Mouse (Mus musculus): Measurements from ENCODE around the gene 0610030E20Rik. TPM values are rescaled to one million over a fixed set of nuclear protein-coding genes. Genes with fewer than 3 reads are reported as not detected.

0610030E20Rik gene
- total RNA-seq, 2 experiments from 2014 or later = 11.4 TPM

DNA sequence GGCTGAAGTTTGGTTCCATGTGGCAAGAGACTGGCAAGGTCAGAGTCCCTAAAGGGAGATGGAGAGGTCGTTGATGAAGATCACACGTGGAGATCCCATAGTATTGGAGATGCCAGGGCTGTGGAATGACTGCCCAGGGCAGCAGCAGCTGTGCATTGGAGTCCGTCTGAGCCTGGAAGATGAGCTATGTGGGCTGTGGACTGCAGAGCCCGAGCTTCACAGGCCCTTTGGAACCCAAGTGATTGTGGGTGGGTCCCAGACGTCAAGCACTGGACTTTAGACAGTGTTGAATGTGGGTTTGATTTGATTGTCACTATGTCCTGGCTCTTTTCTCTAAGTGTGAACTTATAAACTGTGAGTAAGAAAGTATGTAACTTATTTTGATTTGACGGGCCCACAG, 17.9 kb downstream of the 0610030E20Rik start:
- intact Hi-C loops (cut with DNase I; ENCODE audit: low total_unique reads) = no loop called here
- no peak for DNase-seq

- intact Hi-C loops (cut with DNase I; ENCODE audit: low total_unique reads) = no loop called here
- DNase-seq = no peak
Measured at GRCm38 (mm10) chr6:72366304-72366703, 19.2 kb downstream of the 0610030E20Rik start.

- intact Hi-C loops (cut with DNase I; ENCODE audit: low total_unique reads) = no loop called here
- no peak for DNase-seq
Measured at GRCm38 (mm10) chr6:72366844-72367443, 19.8 kb downstream of the 0610030E20Rik start, which contains the start of gene Rnf181. Gene Rnf181, minus strand, starts transcription at chr6:72366956.

- no peak for DNase-seq
- intact Hi-C loops (cut with DNase I; ENCODE audit: low total_unique reads) = no loop called here
Measured at GRCm38 (mm10) chr6:72367460-72367974, 20.4 kb downstream of the 0610030E20Rik start.

GRCm38 (mm10) chr6:72369557-72369956, 22.4 kb downstream of the 0610030E20Rik start:
- intact Hi-C loops (cut with DNase I; ENCODE audit: low total_unique reads) = no loop called here

GRCm38 (mm10) chr6:72370091-72370490, 23.0 kb downstream of the 0610030E20Rik start:
- intact Hi-C loops (cut with DNase I; ENCODE audit: low total_unique reads) = no loop called here
- no peak for DNase-seq

More at GRCm38 (mm10) chr6:72369557-72369956, 22.4 kb downstream of the 0610030E20Rik start:
- no peak for DNase-seq

DNA sequence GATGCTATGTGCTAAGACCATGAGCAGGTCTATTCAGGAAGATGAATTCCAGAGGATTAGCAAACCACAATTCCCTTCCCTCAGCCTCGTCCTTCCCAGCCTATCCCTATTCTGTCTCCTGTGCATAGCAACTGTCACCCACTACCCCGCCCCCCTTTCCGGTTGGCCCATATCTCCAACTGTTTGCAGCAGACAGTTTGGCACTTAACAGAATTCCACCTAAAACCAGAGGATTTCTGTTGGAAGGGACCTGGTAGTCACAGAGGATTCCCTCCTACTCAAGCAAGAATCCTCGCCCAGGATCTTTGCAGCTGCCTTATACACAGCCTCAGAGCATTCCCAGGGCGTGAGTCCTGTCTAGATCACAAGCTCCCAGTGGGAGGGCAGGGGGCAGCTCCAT, 24.0 kb downstream of the 0610030E20Rik start:
- intact Hi-C loops (cut with DNase I; ENCODE audit: low total_unique reads) = no loop called here
- DNase-seq = peak; percentile 28

- no peak for DNase-seq
- intact Hi-C loops (cut with DNase I; ENCODE audit: low total_unique reads) = no loop called here
Measured at GRCm38 (mm10) chr6:72371571-72371970, 24.5 kb downstream of the 0610030E20Rik start.

DNA sequence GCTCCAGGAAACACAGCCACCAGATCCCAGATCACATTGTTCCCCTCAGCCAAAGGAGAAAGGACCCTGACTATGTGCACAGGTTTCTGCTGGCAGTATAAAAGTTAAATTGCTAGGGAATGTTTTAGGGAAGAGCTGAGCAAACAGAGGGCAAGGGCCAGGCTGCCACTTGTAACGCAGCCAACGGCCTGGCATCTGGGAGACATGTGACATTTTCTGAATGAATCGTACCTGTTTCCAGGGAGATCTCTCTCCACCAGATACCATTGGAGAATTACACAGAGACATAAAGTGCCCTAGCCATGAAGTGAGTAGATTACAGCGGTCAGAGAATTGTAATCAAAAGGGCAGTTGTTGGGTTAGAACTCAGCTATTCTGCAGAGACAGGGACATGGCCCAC, 26.1 kb downstream of the 0610030E20Rik start:
- intact Hi-C loops (cut with DNase I; ENCODE audit: low total_unique reads) = no loop called here
- DNase-seq = no peak

GRCm38 (mm10) chr6:72374206-72374605, 27.1 kb downstream of the 0610030E20Rik start:
- no peak for DNase-seq
- intact Hi-C loops (cut with DNase I; ENCODE audit: low total_unique reads) = no loop called here

GRCm38 (mm10) chr6:72374820-72375563, 27.9 kb downstream of the 0610030E20Rik start:
- DNase-seq = no peak
- intact Hi-C loops (cut with DNase I; ENCODE audit: low total_unique reads) = no loop called here

- DNase-seq = no peak
- intact Hi-C loops (cut with DNase I; ENCODE audit: low total_unique reads) = no loop called here
Measured at GRCm38 (mm10) chr6:72378510-72379234, 31.6 kb downstream of the 0610030E20Rik start.

GRCm38 (mm10) chr6:72379377-72380130, 32.4 kb downstream of the 0610030E20Rik start:
- intact Hi-C loops (cut with DNase I; ENCODE audit: low total_unique reads) = no loop called here
- DNase-seq = peak; percentile 23

DNA sequence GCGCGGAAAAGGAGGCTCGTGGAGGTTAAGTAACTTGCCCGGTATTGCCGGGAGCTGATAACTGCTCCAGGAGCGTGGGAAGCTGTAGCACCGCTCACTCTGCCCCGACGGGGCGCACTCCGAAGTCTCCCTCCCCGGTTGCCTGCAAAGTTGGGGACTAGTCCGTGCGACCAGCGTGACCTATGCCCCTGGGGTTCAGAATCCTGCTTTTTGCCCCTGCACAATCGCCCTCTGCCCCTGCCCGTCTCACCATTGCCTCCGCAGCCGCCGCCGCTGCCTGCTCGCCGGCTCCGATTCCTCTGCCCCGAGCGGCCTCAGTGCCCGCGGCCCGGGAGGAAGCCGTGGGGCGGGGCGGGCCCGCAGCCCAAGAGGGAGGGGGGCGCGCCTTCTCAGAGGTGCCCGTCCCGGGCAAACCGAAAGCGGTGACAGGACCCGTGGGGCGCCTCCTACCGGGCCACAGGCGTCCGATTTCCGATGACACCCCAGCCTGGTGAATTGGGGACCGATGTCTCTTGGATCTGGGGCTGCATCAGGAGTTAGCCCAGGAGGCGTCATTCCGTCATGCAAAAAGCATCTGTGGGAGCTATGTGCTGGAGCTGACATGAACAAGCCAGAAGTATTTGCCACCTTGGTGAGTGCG, 33.1 kb downstream of the 0610030E20Rik start, which contains the start of gene Vamp5:
Vamp5 (minus strand) TSS at position 338 of the 640 bp plus-strand sequence.
- peak; percentile 86 for DNase-seq

GRCm38 (mm10) chr6:72382494-72382893, 35.4 kb downstream of the 0610030E20Rik start:
- DNase-seq = no peak
- intact Hi-C loops (cut with DNase I; ENCODE audit: low total_unique reads) = no loop called here

More for the DNA sequence above, 33.1 kb downstream of the 0610030E20Rik start, which contains the start of gene Vamp5:
- intact Hi-C loops (cut with DNase I; ENCODE audit: low total_unique reads) = no loop called here

GRCm38 (mm10) chr6:72383142-72383820, 36.2 kb downstream of the 0610030E20Rik start:
- no peak for DNase-seq
- intact Hi-C loops (cut with DNase I; ENCODE audit: low total_unique reads) = no loop called here

- intact Hi-C loops (cut with DNase I; ENCODE audit: low total_unique reads) = no loop called here
- no peak for DNase-seq
Measured at GRCm38 (mm10) chr6:72383952-72384351, 36.8 kb downstream of the 0610030E20Rik start.

DNA sequence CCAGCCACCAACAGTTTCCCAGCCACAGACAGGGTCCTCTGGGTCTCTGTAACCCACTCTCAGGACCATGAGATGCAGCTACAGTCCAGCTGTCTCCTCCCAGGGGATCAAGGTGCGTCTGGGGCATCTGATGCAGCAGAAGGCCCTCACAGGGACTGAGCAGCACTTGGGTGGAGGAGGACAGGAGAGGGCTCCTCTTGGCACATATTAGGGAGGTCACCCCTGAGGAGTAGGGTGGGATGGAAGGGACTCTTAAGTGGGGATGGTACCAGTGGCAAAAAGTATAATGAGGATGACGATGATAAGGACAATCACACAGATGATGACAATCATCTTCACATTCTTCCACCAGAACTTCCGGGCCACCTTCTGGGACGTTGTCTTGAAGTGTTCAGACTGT, 38.1 kb downstream of the 0610030E20Rik start:
- intact Hi-C loops (cut with DNase I; ENCODE audit: low total_unique reads) = no loop called here
- DNase-seq = no peak

Measured in gastrocnemius, postnatal 14 days (tissue).